Mouse (Mus musculus): ENCODE results near the gene Cd163.
"Not testable (repeated sequence)": the region's sequence is repeated elsewhere in the genome, so short reads cannot be mapped to it uniquely, and the experiment has no call there.

The Cd163 gene

GRCm38 (mm10) chr6:124304356-124304755 lies at the start of gene Cd163:
Cd163 (plus strand) TSS chr6:124304656.
- no peak for DNase-seq (ENCODE audit: low read depth, low spot score)

DNA sequence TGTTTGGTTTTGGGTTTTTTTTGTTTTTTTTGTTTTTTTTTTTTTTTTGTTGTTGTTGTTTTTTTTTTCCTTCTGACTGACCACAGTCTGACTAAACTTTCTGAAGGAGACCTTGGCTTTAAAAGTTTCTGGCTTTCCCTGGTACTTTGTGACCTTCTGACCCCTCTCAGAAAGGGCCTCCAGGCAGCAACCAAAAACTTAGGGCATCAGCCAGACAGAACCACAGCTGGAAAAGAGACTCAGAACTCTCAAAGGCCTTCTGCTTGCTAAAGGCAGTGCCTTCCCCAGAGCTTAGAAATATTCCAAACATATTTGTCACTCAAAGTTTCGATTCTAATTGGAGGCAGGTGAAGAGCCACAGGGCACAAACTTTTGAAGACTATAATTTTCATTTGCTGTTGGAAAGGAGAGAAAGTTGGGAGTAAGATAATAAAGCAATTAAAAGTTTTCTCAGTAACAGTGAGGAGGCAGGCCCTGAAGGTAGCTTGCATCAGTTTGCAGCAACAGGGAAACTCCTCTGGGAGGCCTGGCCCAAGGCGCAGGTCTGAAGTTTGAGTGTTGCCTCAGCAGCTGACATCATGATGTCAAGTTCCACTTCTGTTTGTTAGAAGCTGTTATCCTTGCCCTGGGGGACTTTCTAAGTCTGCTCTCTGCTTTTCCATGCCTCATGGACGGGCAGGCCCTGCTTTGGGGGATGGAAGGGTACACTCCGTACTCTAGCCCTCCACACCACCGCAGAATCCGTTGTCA lies 48.6 kb upstream of the Cd163 start:
- DNase-seq (ENCODE audit: low read depth, low spot score), result no peak

DNA sequence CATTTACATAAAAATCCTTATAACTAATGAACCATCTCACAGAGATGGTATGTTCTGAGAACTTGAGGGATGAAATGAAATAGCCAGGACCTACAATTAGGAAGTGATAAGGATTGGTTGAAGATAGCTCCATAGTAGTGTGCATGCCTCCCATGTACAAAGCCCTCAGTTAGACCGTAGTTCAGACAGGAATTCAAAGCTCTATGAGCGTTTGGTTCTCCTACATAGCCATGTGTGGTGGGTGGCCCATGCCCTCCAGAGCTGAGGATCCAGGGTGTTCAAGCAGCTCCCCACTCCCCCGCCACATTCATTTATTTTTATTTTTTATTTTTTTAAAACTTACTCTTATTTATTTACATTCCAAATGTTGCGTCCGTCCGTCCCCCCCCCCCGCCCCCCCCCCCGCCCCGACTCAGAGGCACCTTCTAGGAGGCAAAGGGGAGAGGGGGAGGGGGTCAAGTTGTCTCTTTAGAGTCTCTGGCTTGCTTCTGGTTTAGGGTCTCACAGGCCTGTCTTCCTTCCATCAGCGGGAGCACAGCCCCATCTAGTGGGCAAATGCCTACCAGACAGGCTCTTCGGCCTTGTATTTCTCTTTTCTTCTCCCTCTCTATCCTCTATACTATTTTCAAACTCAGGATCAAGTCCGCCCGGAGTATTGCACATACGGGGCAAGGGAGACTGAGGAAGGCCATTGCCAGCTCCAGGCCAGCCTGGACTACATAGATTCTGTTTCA lies 44.1 kb upstream of the Cd163 start:
- peak; percentile 52 for DNase-seq (ENCODE audit: low read depth, low spot score)

DNA sequence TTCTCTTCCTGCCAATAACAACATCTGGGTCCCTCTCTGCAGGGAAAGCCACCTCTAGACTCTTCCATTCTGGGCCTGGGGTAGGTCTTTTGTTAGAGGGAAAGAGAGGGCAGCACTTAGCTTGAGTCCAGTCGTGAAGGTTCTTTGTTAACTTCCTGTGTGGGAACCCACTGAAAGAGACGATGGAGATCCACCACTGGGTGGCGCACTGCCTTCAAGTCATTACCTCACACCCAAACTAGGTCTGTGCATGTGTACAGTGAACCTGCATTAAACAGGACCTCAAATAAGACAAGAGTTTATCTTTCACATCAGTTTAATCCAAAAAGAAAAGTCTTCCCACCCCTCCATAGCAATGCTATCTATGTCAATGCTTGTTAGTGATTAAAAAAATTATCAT lies 41.8 kb upstream of the Cd163 start:
- peak; percentile 70 for DNase-seq (ENCODE audit: low read depth, low spot score)

GRCm38 (mm10) chr6:124273231-124273880 lies 31.1 kb upstream of the Cd163 start:
- DNase-seq (ENCODE audit: low read depth, low spot score), result no peak

DNA sequence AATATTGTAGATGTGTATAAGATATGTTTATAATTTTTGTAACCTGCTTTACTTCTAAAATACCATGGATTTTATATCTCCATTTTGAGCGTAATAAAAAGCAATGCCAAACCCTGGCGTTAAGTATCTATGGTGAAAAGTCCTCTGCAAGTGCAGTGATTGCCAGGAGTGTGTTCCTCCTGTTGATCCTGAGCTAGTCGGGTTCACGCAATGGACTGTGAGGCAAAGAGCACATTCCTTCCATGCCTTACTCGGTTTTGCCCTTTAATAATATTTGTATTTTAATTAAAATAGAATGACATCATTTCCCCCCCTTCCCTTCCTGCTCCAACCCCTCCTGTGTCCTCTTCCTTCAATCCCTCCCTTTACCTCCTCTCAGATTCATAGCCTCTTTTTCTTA lies 26.8 kb upstream of the Cd163 start:
- DNase-seq (ENCODE audit: low read depth, low spot score), result no peak

- DNase-seq (ENCODE audit: low read depth, low spot score), result no peak
Measured at GRCm38 (mm10) chr6:124278291-124278690, 26.2 kb upstream of the Cd163 start.

DNA sequence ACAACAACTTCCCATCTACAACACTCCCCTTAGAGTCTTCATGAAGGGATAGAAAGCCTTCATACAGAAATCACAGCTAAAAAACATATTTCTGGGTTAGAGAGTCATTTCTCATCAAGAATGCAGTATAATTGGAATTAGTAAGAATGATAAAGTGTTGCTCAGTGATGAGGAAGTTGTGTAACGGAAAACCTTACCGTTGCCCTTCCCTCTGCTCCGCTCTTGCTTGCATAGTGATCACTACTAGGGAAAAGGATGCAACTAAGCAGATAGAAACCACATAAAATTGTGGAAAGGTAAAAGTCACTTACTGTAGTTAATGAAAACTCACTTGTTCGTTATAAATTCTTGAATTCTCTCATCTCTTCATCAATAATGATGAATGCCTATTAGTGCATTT lies 21.7 kb upstream of the Cd163 start:
- no peak for DNase-seq (ENCODE audit: low read depth, low spot score)

DNA sequence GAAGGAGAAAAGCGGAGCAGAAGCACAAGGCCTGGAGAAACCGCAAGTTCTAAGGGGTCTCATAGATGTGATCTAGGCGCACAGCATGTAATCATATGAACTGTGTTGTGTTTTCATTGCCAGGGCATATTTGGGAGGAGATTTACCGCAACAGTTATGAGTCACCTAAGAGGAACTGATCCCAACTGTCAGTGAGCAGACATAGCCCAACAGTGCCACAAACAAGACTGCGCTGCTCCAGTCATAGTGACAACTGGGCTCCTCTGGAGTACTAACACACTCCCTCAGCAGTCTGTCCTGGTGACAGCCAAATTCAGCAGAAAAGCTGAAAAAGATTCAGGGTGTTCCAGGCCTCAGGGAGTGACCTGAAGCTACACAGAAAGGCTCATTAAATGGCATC lies 7.1 kb upstream of the Cd163 start:
- DNase-seq (ENCODE audit: low read depth, low spot score), result not testable (repeated sequence)

GRCm38 (mm10) chr6:124301447-124302192 lies 2.8 kb upstream of the Cd163 start:
- no peak for DNase-seq (ENCODE audit: low read depth, low spot score)

GRCm38 (mm10) chr6:124308935-124309334 lies 4.5 kb downstream of the Cd163 start:
- no peak for DNase-seq (ENCODE audit: low read depth, low spot score)

DNA sequence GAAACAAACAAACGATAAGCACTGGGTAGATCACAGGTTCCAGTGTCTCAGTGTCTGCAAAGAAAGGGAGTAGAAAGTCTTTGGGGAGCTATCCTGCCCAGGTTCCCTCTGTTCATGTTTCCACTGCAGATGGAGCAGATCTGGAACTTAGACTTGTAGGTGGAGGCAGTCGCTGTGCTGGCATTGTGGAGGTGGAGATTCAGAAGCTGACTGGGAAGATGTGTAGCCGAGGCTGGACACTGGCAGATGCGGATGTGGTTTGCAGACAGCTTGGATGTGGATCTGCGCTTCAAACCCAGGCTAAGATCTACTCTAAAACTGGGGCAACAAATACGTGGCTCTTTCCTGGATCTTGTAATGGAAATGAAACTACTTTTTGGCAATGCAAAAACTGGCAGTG lies 7.8 kb downstream of the Cd163 start:
- no peak for DNase-seq (ENCODE audit: low read depth, low spot score)

GRCm38 (mm10) chr6:124320371-124320770 lies 15.9 kb downstream of the Cd163 start:
- no peak for DNase-seq (ENCODE audit: low read depth, low spot score)

GRCm38 (mm10) chr6:124321481-124322475 lies 17.3 kb downstream of the Cd163 start:
- peak; percentile 26 for DNase-seq (ENCODE audit: low read depth, low spot score)

DNA sequence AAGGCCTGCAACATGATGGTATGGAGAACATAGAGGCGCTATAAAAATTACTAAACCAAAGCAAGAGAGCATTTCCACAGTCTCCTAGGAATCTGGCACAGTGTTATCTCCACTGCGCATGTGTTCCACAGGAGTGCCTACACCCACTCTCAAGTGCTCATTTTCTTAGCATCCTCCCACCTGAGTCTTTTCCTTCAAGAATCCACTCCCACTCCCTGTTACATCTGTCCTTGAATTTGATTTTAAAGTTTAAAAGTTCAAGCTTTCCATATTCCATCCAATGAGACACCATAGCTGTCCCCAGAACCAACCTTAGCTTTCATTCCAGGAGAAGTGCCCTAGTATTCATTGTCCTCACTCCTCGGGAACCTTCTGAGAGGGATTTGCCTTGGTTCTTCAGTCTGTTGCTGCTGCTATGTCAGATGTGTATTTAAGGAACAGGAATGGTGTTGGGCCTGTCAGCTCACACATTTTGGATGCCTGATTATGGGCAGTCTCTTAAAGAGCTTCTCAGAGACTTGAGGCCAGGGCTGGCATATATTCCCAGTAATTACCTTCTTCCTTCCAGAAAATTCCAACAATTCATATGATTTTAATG lies 24.0 kb downstream of the Cd163 start:
- no peak for DNase-seq (ENCODE audit: low read depth, low spot score)

DNA sequence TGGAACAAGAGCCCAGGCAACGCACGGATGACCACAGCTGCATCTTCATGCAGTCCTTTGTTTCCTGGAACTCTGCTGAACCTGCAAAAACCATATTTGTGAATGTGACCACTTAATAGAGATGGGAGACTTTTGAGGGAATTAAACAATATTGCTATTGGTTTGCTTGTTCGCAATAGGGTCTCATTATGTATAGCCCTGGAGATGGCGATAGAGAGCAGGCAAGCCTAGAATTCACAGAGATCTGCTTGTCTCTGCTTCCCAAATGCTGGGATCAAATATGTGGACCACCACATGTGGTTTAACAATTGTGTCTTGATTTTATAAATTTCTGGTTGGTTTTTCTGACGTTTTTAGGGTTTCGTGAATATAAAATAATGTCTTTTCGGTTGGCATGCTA lies 25.2 kb downstream of the Cd163 start:
- DNase-seq (ENCODE audit: low read depth, low spot score), result peak; percentile 25

DNA sequence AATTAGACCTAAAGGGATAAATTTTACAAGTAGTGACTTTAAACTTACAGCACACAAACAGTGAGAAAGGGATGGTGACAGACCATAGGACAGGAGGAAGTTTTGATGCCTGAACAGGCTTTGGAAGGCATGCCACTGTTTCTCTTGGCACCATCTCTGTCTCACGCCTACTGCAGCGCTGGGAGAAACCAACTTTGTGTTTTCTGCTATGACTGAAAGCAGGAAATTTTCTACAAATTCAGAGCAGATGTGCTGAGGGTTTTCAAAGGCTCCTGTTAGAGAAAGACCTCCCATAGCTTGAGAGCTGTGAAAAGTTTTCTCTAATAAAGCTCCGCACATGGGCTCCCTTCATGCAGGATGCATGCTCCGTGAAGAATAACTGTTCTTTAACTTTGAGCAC lies 40.6 kb downstream of the Cd163 start:
- no peak for DNase-seq (ENCODE audit: low read depth, low spot score)

DNA sequence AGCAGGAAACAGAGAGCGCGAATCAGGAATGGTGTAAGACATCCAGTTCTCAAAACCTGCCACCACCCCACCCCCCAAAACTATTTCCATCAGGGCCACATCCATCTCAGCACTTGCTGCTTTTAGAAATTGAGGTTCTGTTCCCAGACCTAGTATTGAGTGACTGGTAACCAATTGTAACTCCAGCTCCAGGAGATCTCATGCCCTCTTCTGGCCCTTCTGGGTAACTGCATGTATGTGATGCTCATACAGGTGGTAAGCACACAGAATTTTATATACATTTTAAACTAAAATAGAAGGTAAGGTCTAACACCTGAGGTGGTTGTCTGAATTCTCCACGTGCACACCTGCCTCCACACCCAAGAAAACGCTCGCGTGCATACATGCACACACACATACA lies 42.2 kb downstream of the Cd163 start:
- no peak for DNase-seq (ENCODE audit: low read depth, low spot score)

DNA sequence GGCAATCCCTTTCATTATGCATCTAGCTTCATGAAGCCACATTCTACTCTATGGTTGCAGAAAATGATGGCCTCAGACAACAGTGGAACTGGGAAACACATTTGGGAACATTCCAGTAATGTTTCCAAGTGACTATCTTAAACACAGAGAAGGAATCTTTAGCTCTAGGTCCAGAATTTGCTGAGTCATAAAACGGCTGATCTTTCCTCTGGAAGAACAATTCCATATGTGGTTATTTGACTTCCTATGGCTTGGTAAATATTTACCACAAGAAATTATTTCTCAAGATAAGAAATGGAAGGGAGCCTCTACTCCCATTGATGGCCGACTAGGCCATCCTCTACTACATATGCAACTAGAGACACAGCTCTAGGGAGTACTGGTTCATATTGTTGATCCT lies 48.8 kb downstream of the Cd163 start:
- DNase-seq (ENCODE audit: low read depth, low spot score), result no peak

GRCm38 (mm10) chr6:124358953-124359352 lies 54.5 kb downstream of the Cd163 start:
- no peak for DNase-seq (ENCODE audit: low read depth, low spot score)
